Mouse (Mus musculus) neural tube, embryonic 13.5 days (tissue): ENCODE data around the gene Smcr8. TPM values are rescaled to one million over a fixed set of nuclear protein-coding genes. Genes with fewer than 3 reads are reported as not detected.
A peak's percentile ranks its signal among the peaks of the same experiment; 100 is the strongest.
"Not testable (repeated sequence)": the region's sequence is repeated elsewhere in the genome, so short reads cannot be mapped to it uniquely, and the experiment has no call there.

Experiments
- ATAC-seq: fragments of 200-750 bp; cut with Nextera tagmentation; 2 replicates; pipeline ENCODE4 v1.8.0; 2017; ENCODE audit warnings: low read depth, mild to moderate bottlenecking, moderate TSS enrichment, moderate library complexity
- H3K27ac ChIP-seq: fragments of 300-500 bp; sonication (generic); replicated peaks from 2 replicates; pipeline ENCODE4 v1.5.1; 2015; ENCODE audit warnings: moderate library complexity, mild to moderate bottlenecking, inconsistent platforms
- H3K27me3 ChIP-seq: fragments of 300-500 bp; sonication (generic); 2 replicates; pipeline ENCODE4 v1.6.1; 2015; ENCODE audit warnings: mild to moderate bottlenecking, inconsistent platforms
- H3K36me3 ChIP-seq: fragments of 300-500 bp; sonication (generic); 2 replicates; pipeline ENCODE4 v1.6.1; 2015; ENCODE audit warnings: mild to moderate bottlenecking, inconsistent platforms
- H3K4me1 ChIP-seq: fragments of 300-500 bp; sonication (generic); replicated peaks from 2 replicates; pipeline ENCODE4 v1.6.1; 2015; ENCODE audit warnings: inconsistent platforms
- H3K4me2 ChIP-seq: fragments of 300-500 bp; sonication (generic); 2 replicates; pipeline ENCODE4 v1.6.1; 2015; ENCODE audit warnings: inconsistent platforms, mild to moderate bottlenecking, moderate library complexity
- H3K4me3 ChIP-seq: fragments of 300-500 bp; sonication (generic); 2 replicates; pipeline ENCODE4 v1.5.1; 2015; ENCODE audit warnings: mild to moderate bottlenecking, inconsistent platforms
- H3K9ac ChIP-seq: fragments of 300-500 bp; sonication (generic); 2 replicates; pipeline ENCODE4 v1.6.1; 2015; ENCODE audit warnings: moderate library complexity, mild to moderate bottlenecking, inconsistent platforms
- H3K9me3 ChIP-seq: fragments of 300-500 bp; sonication (generic); 2 replicates; pipeline ENCODE4 v1.6.1; 2016; ENCODE audit warnings: inconsistent platforms
- WGBS: fragments of 180-500 bp; shearing (Covaris S2); methylation state at CpG from one replicate; pipeline ENCODE4 v1.1.7; 2015; 5-methylcytosine and 5-hydroxymethylcytosine counted together
- polyA plus RNA-seq: library from polyadenylated mRNA; unstranded; fragments of >200 nt; fragmentation: Nextera tagmentation; extraction: Ambion mirVana; gene quantifications from 2 replicates; pipeline ENCODE4 v1.2.1, GENCODE M21; 2015

The Smcr8 gene
- polyA plus RNA-seq, 1 experiment from 2014 or later: 6.1 TPM

GRCm38 (mm10) chr11:60790472-60790871, 13.1 kb downstream of the Smcr8 start:
- ATAC-seq: no peak
- peaks cover 60% of the 10 kb centered on the region for H3K36me3 ChIP-seq
- H3K27ac ChIP-seq: no peak overlapping the region
- H3K4me3 ChIP-seq: no peak overlapping the region
- H3K9me3 ChIP-seq: no peaks in the 10 kb centered on the region
- no peaks in the 10 kb centered on the region for H3K27me3 ChIP-seq
- H3K4me2 ChIP-seq: no peak overlapping the region
- H3K9ac ChIP-seq: no peak overlapping the region
- 86% methylated on average over 2 of the region's 2 CpGs for WGBS
- H3K4me1 ChIP-seq: peaks cover 7% of the 10 kb centered on the region

- Histone ChIP-seq H3K4me2 (no peak overlapping the region), H3K27me3 (no peaks in the 10 kb centered on the region), H3K4me1 (no peaks in the 10 kb centered on the region), H3K4me3 (no peak overlapping the region), H3K9me3 (no peaks in the 10 kb centered on the region), H3K9ac (no peak overlapping the region), H3K27ac (no peak overlapping the region), H3K36me3 (peaks cover 11% of the 10 kb centered on the region; the same call in 1 of the 2 replicates)
- ATAC-seq: no peak
- WGBS: 94% methylated on average over 11 of the region's 11 CpGs
Observed at GRCm38 (mm10) chr11:60796342-60796741, 19.0 kb downstream of the Smcr8 start.

- no peak overlapping the region for H3K9ac ChIP-seq
- H3K9me3 ChIP-seq: no peaks in the 10 kb centered on the region
- no peak overlapping the region for H3K4me3 ChIP-seq
- no peaks in the 10 kb centered on the region for H3K27me3 ChIP-seq
- ATAC-seq: no peak
- no peaks in the 10 kb centered on the region for H3K36me3 ChIP-seq
- no peak overlapping the region for H3K4me2 ChIP-seq
- 94% methylated on average over 4 of the region's 4 CpGs for WGBS
- H3K4me1 ChIP-seq: no peaks in the 10 kb centered on the region
- H3K27ac ChIP-seq: no peak overlapping the region
Observed at GRCm38 (mm10) chr11:60799977-60800376, 22.7 kb downstream of the Smcr8 start.

- Histone ChIP-seq H3K27me3 (no peaks in the 10 kb centered on the region), H3K4me1 (no peaks in the 10 kb centered on the region), H3K9me3 (no peaks in the 10 kb centered on the region), H3K27ac (no peak overlapping the region), H3K36me3 (no peaks in the 10 kb centered on the region), H3K4me2 (no peak overlapping the region), H3K9ac (no peak overlapping the region), H3K4me3 (no peak overlapping the region)
- no peak for ATAC-seq
- WGBS: 83% methylated on average over 1 of the region's 1 CpGs
Observed at GRCm38 (mm10) chr11:60800892-60801291, 23.6 kb downstream of the Smcr8 start.

GRCm38 (mm10) chr11:60808286-60809070, 31.2 kb downstream of the Smcr8 start:
- Histone ChIP-seq H3K4me1 (peaks cover 27% of the 10 kb centered on the region), H3K9me3 (no peaks in the 10 kb centered on the region), H3K27me3 (no peaks in the 10 kb centered on the region), H3K36me3 (no peaks in the 10 kb centered on the region), H3K4me3 (no peak overlapping the region), H3K27ac (no peak overlapping the region), H3K4me2 (no peak overlapping the region), H3K9ac (no peak overlapping the region)
- no peak for ATAC-seq
- 81% methylated on average over 4 of the region's 4 CpGs for WGBS

- WGBS: 89% methylated on average over 1 of the region's 1 CpGs
- no peaks in the 10 kb centered on the region for H3K36me3 ChIP-seq
- H3K27me3 ChIP-seq: no peaks in the 10 kb centered on the region
- 0 out of 2 replicates have a peak overlapping the region, but pooled peaks have one; percentile 73 for H3K4me2 ChIP-seq
- H3K9me3 ChIP-seq: no peaks in the 10 kb centered on the region
- peaks cover 27% of the 10 kb centered on the region for H3K4me1 ChIP-seq
- ATAC-seq: no peak
- H3K4me3 ChIP-seq: no peak overlapping the region
- no peak overlapping the region for H3K9ac ChIP-seq
- no peak overlapping the region for H3K27ac ChIP-seq
Observed at GRCm38 (mm10) chr11:60809546-60809945, 32.2 kb downstream of the Smcr8 start.

GRCm38 (mm10) chr11:60810046-60810965, 33.0 kb downstream of the Smcr8 start:
- Histone ChIP-seq H3K4me1 (peaks cover 27% of the 10 kb centered on the region), H3K27ac (no peak overlapping the region), H3K4me2 (peak overlapping the region; percentile 73), H3K9me3 (no peaks in the 10 kb centered on the region), H3K4me3 (peak overlapping the region; percentile 40), H3K36me3 (no peaks in the 10 kb centered on the region), H3K9ac (peak overlapping the region; percentile 27; the same call in 1 of the 2 replicates), H3K27me3 (no peaks in the 10 kb centered on the region)
- 15% methylated on average over 14 of the region's 14 CpGs for WGBS
- no peak for ATAC-seq

GRCm38 (mm10) chr11:60811054-60811460, 33.7 kb downstream of the Smcr8 start:
- ATAC-seq: peak; percentile 100
- H3K9ac ChIP-seq: peak overlapping the region; percentile 55
- H3K4me3 ChIP-seq: peak overlapping the region; percentile 40
- no peak overlapping the region for H3K27ac ChIP-seq
- H3K9me3 ChIP-seq: no peaks in the 10 kb centered on the region
- no peaks in the 10 kb centered on the region for H3K27me3 ChIP-seq
- no peaks in the 10 kb centered on the region for H3K36me3 ChIP-seq
- H3K4me1 ChIP-seq: peaks cover 27% of the 10 kb centered on the region
- WGBS: 0% methylated on average over 29 of the region's 29 CpGs
- H3K4me2 ChIP-seq: peak overlapping the region; percentile 73

- not testable (repeated sequence) for H3K9me3 ChIP-seq, H3K27me3 ChIP-seq, H3K36me3 ChIP-seq, H3K27ac ChIP-seq
- peak; percentile 19 for ATAC-seq
- peak within 1 kb of the TSS; percentile 55 for H3K9ac ChIP-seq
- H3K4me1 ChIP-seq: peaks cover 27% of the 10 kb centered on the region
- H3K4me2 ChIP-seq: peak within 1 kb of the TSS; percentile 73
- 43% methylated on average over 6 of the region's 6 CpGs for WGBS
- peak within 1 kb of the TSS; percentile 40 for H3K4me3 ChIP-seq
Observed at GRCm38 (mm10) chr11:60811618-60812017, 34.3 kb downstream of the Smcr8 start, which contains the start of gene Shmt1. TSS of gene Shmt1 (minus strand) at chr11:60811718.

- Histone ChIP-seq H3K4me3 (no peak overlapping the region), H3K9ac (no peak overlapping the region), H3K36me3 (no peaks in the 10 kb centered on the region), H3K4me1 (no peaks in the 10 kb centered on the region), H3K27me3 (no peaks in the 10 kb centered on the region), H3K9me3 (no peaks in the 10 kb centered on the region), H3K4me2 (no peak overlapping the region), H3K27ac (no peak overlapping the region)
- 76% methylated on average over 5 of the region's 5 CpGs for WGBS
- ATAC-seq: no peak
Observed at GRCm38 (mm10) chr11:60816398-60816797, 39.1 kb downstream of the Smcr8 start.

GRCm38 (mm10) chr11:60823771-60824170, 46.4 kb downstream of the Smcr8 start:
- no peaks in the 10 kb centered on the region for H3K4me1 ChIP-seq
- ATAC-seq: no peak
- no peak overlapping the region for H3K4me2 ChIP-seq
- H3K27ac ChIP-seq: no peak overlapping the region
- H3K27me3 ChIP-seq: no peaks in the 10 kb centered on the region
- H3K4me3 ChIP-seq: no peak overlapping the region
- WGBS: 72% methylated on average over 2 of the region's 2 CpGs
- no peak overlapping the region for H3K9ac ChIP-seq
- H3K9me3 ChIP-seq: no peaks in the 10 kb centered on the region
- H3K36me3 ChIP-seq: no peaks in the 10 kb centered on the region

GRCm38 (mm10) chr11:60825191-60825590, 47.9 kb downstream of the Smcr8 start:
- ATAC-seq: no peak
- Histone ChIP-seq H3K4me1 (no peaks in the 10 kb centered on the region), H3K4me3 (no peak overlapping the region), H3K9me3 (no peaks in the 10 kb centered on the region), H3K27me3 (no peaks in the 10 kb centered on the region), H3K27ac (no peak overlapping the region), H3K36me3 (no peaks in the 10 kb centered on the region), H3K9ac (no peak overlapping the region), H3K4me2 (no peak overlapping the region)
- WGBS: 85% methylated on average over 3 of the region's 3 CpGs
